Mouse (Mus musculus): Measurements from ENCODE around the gene Kcnn3.

GRCm38 (mm10) chr3:89549488-89549887 lies 29.5 kb downstream of the Kcnn3 start:
- TF ChIP-seq CTCF (IDR thresholded peaks at IDR 0.05; ENCODE audit: borderline replicate concordance, insufficient read depth, low read depth, low read length) (no peak), POLR2A (IDR thresholded peaks at IDR 0.05; ENCODE audit: borderline replicate concordance, insufficient read depth, low read length) (no peak)

Measured in cerebellum, adult 2 months (tissue).